Mouse (Mus musculus) intestine, postnatal 0 days (tissue): ENCODE measurements around the gene Zfp740. TPM values are rescaled to one million over a fixed set of nuclear protein-coding genes. Genes with fewer than 3 reads are reported as not detected.

Source experiments
- ATAC-seq: fragments of 200-750 bp; cut with Nextera tagmentation; 2 replicates; pipeline ENCODE4 v1.8.0; 2017; ENCODE audit warnings: mild to moderate bottlenecking, moderate TSS enrichment, moderate library complexity
- H3K27ac ChIP-seq: fragments of 300-500 bp; sonication (generic); 2 replicates; pipeline ENCODE4 v1.5.1; 2014; ENCODE audit warnings: mild to moderate bottlenecking, low read depth, low read length, moderate library complexity
- H3K27me3 ChIP-seq: fragments of 300-500 bp; sonication (generic); replicated peaks from 2 replicates; pipeline ENCODE4 v1.6.1; 2014; ENCODE audit warnings: low read length, mixed read lengths; ENCODE audit not compliant: control insufficient read depth, insufficient read depth
- H3K36me3 ChIP-seq: fragments of 300-500 bp; sonication (generic); 2 replicates; pipeline ENCODE4 v1.6.1; 2014; ENCODE audit warnings: mild to moderate bottlenecking, moderate library complexity; ENCODE audit not compliant: control insufficient read depth, insufficient read depth
- H3K4me1 ChIP-seq: fragments of 300-500 bp; sonication (generic); replicated peaks from 2 replicates; pipeline ENCODE4 v1.6.1; 2014; ENCODE audit warnings: antibody characterized with exemption, low read length, mixed read lengths; ENCODE audit not compliant: control insufficient read depth, insufficient read depth
- H3K4me2 ChIP-seq: fragments of 300-500 bp; sonication (generic); replicated peaks from 2 replicates; pipeline ENCODE4 v1.6.1; 2014; ENCODE audit warnings: low read depth, mild to moderate bottlenecking, moderate library complexity
- H3K4me3 ChIP-seq: fragments of 300-500 bp; sonication (generic); 2 replicates; pipeline ENCODE4 v1.5.1; 2014; ENCODE audit warnings: low read depth, low read length
- H3K9ac ChIP-seq: fragments of 300-500 bp; sonication (generic); 2 replicates; pipeline ENCODE4 v1.6.1; 2014; ENCODE audit warnings: mild to moderate bottlenecking, low read depth, low read length
- H3K9me3 ChIP-seq: fragments of 300-500 bp; sonication (generic); 2 replicates; pipeline ENCODE4 v1.6.1; 2016; ENCODE audit warnings: mixed run types; ENCODE audit not compliant: control insufficient read depth
- CTCF ChIP-seq: sonication (generic); IDR thresholded peaks from 2 replicates; pipeline ENCODE4 v1.5.1; 2016; ENCODE audit warnings: low read depth, mild to moderate bottlenecking, control low read depth, antibody characterized with exemption, moderate library complexity
- WGBS: fragments of 180-500 bp; shearing (Covaris S2); extraction: QIAGEN DNeasy Blood & Tissue Kit; methylation state at CpG from one replicate; pipeline ENCODE4 v1.1.7; 2014; 5-methylcytosine and 5-hydroxymethylcytosine counted together
- polyA plus RNA-seq: library from polyadenylated mRNA; unstranded; fragments of >200 nt; fragmentation: Nextera tagmentation; extraction: Ambion mirVana; gene quantifications from 2 replicates; pipeline ENCODE4 v1.2.1, GENCODE M21; 2015

Gene Zfp740
- polyA plus RNA-seq, 1 experiment from 2014 or later: 14.1 TPM

DNA sequence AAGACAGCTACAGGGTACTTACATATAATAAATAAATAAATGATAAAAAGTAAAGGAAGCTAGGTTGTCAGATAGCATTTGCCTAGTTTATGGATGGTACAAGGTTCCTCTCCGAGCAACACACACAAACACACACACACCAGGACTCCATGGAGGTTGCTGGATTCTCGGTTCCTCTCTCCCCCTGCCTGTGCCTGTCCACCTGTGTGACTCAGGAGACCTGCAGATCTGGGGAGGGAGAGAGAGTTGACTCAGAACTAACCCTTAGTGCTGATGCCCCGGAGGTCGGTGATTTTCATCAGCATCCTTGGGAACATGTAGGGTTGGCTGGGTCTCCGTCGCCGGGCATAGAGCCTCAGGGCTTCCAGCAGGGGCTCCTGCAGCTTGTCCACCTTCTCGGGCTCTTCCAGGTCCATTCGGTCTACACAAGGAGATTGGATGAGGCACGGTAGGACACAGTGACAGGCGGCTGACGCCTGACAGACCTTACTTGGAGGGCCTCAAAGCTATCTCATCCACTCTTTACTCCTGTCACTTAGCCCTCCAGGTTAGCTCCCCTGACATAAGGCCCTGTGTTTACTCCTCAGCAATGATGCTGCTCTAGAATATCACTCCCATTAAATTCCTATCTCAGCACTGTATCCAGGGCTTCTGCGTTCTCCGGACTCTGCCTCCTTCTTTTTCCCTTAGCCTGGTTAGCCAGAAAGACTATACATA lies 35.7 kb downstream of the Zfp740 start:
- Histone ChIP-seq H3K9me3 (no peaks in the 10 kb centered on the region), H3K9ac (no peak overlapping the region), H3K4me3 (no peak overlapping the region), H3K27ac (no peak overlapping the region), H3K4me2 (no peak overlapping the region), H3K4me1 (peaks cover 8% of the 10 kb centered on the region; the same call in 1 of the 2 replicates), H3K27me3 (no peaks in the 10 kb centered on the region), H3K36me3 (peaks cover 7% of the 10 kb centered on the region; the same call in 1 of the 2 replicates)
- WGBS: 88% methylated on average over 14 of the region's 14 CpGs
- no peak for TF ChIP-seq CTCF
- no peak for ATAC-seq

DNA sequence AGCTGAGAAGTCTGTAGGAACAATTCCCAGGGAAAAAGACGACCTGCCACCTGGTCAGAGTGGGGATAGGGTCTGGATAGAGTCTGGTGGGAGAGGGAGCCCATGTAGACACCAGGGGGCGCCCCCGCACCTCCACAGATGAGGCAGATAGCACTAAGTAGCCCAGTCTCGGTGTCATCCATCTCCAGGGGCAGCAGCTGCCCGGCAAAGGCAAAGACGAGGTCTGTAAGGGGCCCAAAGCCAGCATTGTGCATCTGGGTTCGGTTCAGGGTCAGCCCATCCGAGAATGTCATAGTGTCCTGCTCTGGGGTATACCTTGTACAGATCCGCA lies 36.2 kb downstream of the Zfp740 start:
- peak; percentile 97 for TF ChIP-seq CTCF
- no peak overlapping the region for H3K9ac ChIP-seq
- no peak overlapping the region for H3K4me2 ChIP-seq
- H3K27me3 ChIP-seq: no peaks in the 10 kb centered on the region
- peaks cover 8% of the 10 kb centered on the region; the same call in 1 of the 2 replicates for H3K4me1 ChIP-seq
- peaks cover 7% of the 10 kb centered on the region; the same call in 1 of the 2 replicates for H3K36me3 ChIP-seq
- H3K9me3 ChIP-seq: no peaks in the 10 kb centered on the region
- no peak for ATAC-seq
- H3K4me3 ChIP-seq: no peak overlapping the region
- H3K27ac ChIP-seq: no peak overlapping the region
- 18% methylated on average over 9 of the region's 9 CpGs for WGBS

DNA sequence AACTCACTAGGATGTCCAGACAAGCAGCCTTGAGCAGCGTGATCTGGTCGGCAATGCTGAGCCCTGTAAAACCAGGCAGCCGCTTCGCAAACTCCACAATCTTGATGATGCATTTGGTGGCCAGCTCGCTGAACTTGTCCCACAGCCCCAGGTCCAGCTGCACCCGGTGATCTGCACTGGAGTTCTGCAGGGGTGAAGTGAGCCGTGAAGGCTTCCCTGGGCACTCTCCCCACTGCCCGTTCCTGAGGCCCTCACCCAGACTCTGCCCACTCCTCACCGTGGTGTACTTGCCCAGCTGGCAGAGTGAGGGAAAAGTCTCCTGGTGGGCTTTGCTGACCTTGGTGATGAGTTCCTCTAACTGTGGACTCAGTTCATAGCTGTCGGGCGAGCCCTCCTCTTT lies 36.8 kb downstream of the Zfp740 start:
- WGBS: 76% methylated on average over 11 of the region's 11 CpGs
- no peak for ATAC-seq
- Histone ChIP-seq H3K4me2 (no peak overlapping the region), H3K9me3 (no peaks in the 10 kb centered on the region), H3K27me3 (no peaks in the 10 kb centered on the region), H3K36me3 (peaks cover 7% of the 10 kb centered on the region; the same call in 1 of the 2 replicates), H3K27ac (no peak overlapping the region), H3K4me1 (peaks cover 9% of the 10 kb centered on the region), H3K9ac (no peak overlapping the region), H3K4me3 (no peak overlapping the region)
- TF ChIP-seq CTCF: no peak

DNA sequence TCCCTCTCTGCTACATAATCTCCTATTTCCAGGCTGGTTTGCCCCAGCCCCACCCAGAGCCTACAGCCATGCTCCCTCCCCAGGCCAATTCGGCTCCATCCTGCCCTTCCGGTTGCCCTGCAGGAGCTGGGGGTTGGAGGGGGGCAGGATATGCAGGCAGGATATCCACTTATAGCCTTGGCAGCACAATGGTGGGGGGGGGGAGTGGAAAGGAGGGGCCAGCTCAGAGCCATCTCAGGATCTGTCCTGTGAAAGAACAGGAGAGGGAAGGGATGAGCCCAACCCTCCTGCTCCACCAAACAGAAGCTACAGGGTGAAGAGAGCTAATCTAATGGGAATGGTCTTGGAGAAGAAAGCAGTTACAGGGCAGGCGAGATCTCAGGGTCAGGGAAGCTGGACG lies 37.6 kb downstream of the Zfp740 start:
- Histone ChIP-seq H3K36me3 (peaks cover 7% of the 10 kb centered on the region; the same call in 1 of the 2 replicates), H3K9me3 (no peaks in the 10 kb centered on the region), H3K27me3 (no peaks in the 10 kb centered on the region), H3K4me1 (peaks cover 11% of the 10 kb centered on the region), H3K4me2 (no peak overlapping the region), H3K9ac (no peak overlapping the region), H3K27ac (no peak overlapping the region), H3K4me3 (no peak overlapping the region)
- TF ChIP-seq CTCF: no peak
- WGBS: 80% methylated on average over 4 of the region's 4 CpGs
- ATAC-seq: no peak

DNA sequence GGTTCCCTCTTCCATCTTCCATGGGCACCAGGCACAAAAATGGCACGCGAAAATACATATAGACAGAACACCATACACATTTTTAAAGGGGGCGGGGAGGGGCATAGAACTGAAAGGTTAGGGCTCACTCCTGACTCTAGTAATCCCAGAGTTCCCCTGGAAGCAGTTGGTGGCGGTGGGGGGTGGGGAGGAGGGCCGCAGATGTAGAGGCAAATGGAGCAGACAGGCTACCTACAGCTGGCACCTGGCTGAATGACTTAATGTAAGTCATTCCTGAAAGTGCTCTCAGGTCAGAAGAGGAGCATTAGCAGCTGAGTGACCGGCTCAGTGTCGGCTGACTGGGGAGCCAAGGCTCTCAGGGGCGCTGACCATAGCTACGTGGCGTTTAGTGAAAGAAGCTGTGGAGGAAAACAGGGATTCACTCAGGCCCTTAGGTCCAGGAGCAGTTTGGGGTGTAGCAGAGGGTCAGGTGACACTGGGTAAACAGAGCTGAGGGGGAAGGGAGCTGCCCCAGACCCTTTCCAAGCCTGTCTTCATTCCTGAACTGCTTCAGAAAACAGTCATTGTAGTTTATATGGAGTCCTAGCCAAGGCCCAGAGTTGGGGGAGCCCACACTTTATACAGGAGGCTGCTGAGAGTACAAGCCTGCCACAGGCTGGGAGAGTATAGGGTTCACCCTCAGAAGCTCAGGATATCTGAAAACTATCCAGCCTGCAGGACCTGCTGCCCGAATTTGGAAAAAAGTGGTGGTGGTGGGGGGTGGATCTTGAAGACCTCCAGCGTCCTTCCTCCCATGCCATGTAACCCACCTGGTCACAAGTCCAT lies 39.6 kb downstream of the Zfp740 start:
- Histone ChIP-seq H3K4me3 (peak overlapping the region; percentile 75; the same call in 1 of the 2 replicates), H3K4me1 (peaks cover 8% of the 10 kb centered on the region), H3K9me3 (no peaks in the 10 kb centered on the region), H3K4me2 (peak overlapping the region; percentile 97), H3K27ac (0 out of 2 replicates have a peak overlapping the region, but pooled peaks have one; percentile 35), H3K36me3 (peaks cover 7% of the 10 kb centered on the region; the same call in 1 of the 2 replicates), H3K9ac (no peak overlapping the region), H3K27me3 (no peaks in the 10 kb centered on the region)
- WGBS: 55% methylated on average over 12 of the region's 12 CpGs
- no peak for ATAC-seq
- TF ChIP-seq CTCF: no peak
